In genomic region chr13:108338076-108338836, GRCm38 (mm10) we compare ENCODE assay signal across 18 mouse cellular contexts. TPM values are rescaled to one million over a fixed set of nuclear protein-coding genes. Genes with fewer than 3 reads are reported as not detected.
DNase-seq lines count a peak whose midpoint lies in the region; ATAC-seq and TF ChIP-seq lines count a peak whose summit lies in the region.
"Had no signal": no experiment of that assay in that cellular context is flagged by ENCODE, and none has a peak within 500 bp of the region (broad histone marks: within the 10 kb centered on the region; RNA-seq: fewer than 3 reads in every experiment).

No protein-coding gene starts in this region.

- no peak for ATAC-seq in liver, embryonic 11.5 days (replicated peaks; ENCODE audit: low FRiP score)
- ATAC-seq in stomach, postnatal 0 days (ENCODE audit: low FRiP score, low TSS enrichment): peak; percentile 85
- ATAC-seq: liver, embryonic 12.5 days; midbrain, embryonic 15.5 days had no signal

- peak; percentile 23 for DNase-seq in liver, adult 2 months (ENCODE audit: extremely low read depth, low read depth, low spot score)
- no peak for DNase-seq in liver, embryonic 11.5 days (ENCODE audit: low spot score)
- peak; percentile 46 for DNase-seq in induced T-regulatory cell, adult 2 months (ENCODE audit: low read depth)
- DNase-seq in kidney, postnatal 14 days: peak; percentile 71
- peak; percentile 69 for DNase-seq in stomach, postnatal 0 days (ENCODE audit: low spot score)
- DNase-seq in c-Kit-positive CD71-positive TER-119-positive erythroid progenitor cells, embryonic 14.5 days (ENCODE audit: low spot score): no peak
- DNase-seq in urinary bladder, postnatal 14 days (ENCODE audit: low spot score): no peak
- DNase-seq: adrenal gland, postnatal 10 days; cerebellum, adult 2 months; gastrocnemius, postnatal 10 days; layer of hippocampus, postnatal 36 days; right cerebral cortex, adult 18-20 months; spleen, adult 18-20 months; thymus, postnatal 14 days had no signal

- peaks cover 4% of the 10 kb centered on the region; the same call in 1 of the 2 replicates for H3K4me1 ChIP-seq in liver, adult 2 months (ENCODE audit: control insufficient read depth, insufficient read depth, low read length)
- no peaks in the 10 kb centered on the region for H3K4me1 ChIP-seq in liver, embryonic 11.5 days (replicated peaks; ENCODE audit: control insufficient read depth, insufficient read depth, low read length)
- no peaks in the 10 kb centered on the region for H3K4me1 ChIP-seq in stomach, postnatal 0 days (replicated peaks; ENCODE audit: control insufficient read depth, insufficient read depth)
- H3K4me1 ChIP-seq: hindbrain, embryonic 15.5 days; midbrain, embryonic 15.5 days had no signal

- TF ChIP-seq POLR2A in liver, adult 2 months (IDR thresholded peaks at IDR 0.05; ENCODE audit: extremely low read depth, insufficient read depth, low read length): no peak

- WGBS in liver, adult 2 months: 31% methylated on average over 7 of the region's 7 CpGs
- WGBS in liver, embryonic 11.5 days: 79% methylated on average over 7 of the region's 7 CpGs
- WGBS in stomach, postnatal 0 days: 50% methylated on average over 7 of the region's 7 CpGs

- H3K36me3 ChIP-seq in liver, adult 2 months (ENCODE audit: control insufficient read depth, insufficient read depth, low read length): no peaks in the 10 kb centered on the region
- H3K36me3 ChIP-seq in liver, embryonic 11.5 days (ENCODE audit: control insufficient read depth, insufficient read depth, low read length): no peaks in the 10 kb centered on the region
- H3K36me3 ChIP-seq in stomach, postnatal 0 days (ENCODE audit: control insufficient read depth, insufficient read depth, low read length): no peaks in the 10 kb centered on the region
- H3K36me3 ChIP-seq: hindbrain, embryonic 15.5 days; liver, embryonic 12.5 days; midbrain, embryonic 15.5 days had no signal

- no peak overlapping the region for H3K4me3 ChIP-seq in liver, adult 2 months (ENCODE audit: insufficient read depth, low read depth, low read length)
- no peak overlapping the region for H3K4me3 ChIP-seq in liver, embryonic 11.5 days (ENCODE audit: low read depth, low read length)
- no peak overlapping the region for H3K4me3 ChIP-seq in stomach, postnatal 0 days (ENCODE audit: low read depth, low read length)
- H3K4me3 ChIP-seq: hindbrain, embryonic 15.5 days; liver, embryonic 12.5 days; megakaryocyte, embryonic 14.5 days; midbrain, embryonic 15.5 days had no signal

- no peak overlapping the region for H3K4me2 ChIP-seq in liver, embryonic 11.5 days
- H3K4me2 ChIP-seq in stomach, postnatal 0 days (replicated peaks; ENCODE audit: low read depth): no peak overlapping the region
- H3K4me2 ChIP-seq: hindbrain, embryonic 15.5 days; liver, embryonic 12.5 days; midbrain, embryonic 15.5 days had no signal

- no peaks in the 10 kb centered on the region for H3K79me2 ChIP-seq in liver, adult 2 months (ENCODE audit: control insufficient read depth, insufficient read depth, low read length)

- TF ChIP-seq EP300 in stomach, postnatal 0 days (optimal IDR thresholded peaks at IDR 0.05): no peak

- H3K9me3 ChIP-seq in liver, embryonic 11.5 days (ENCODE audit: control insufficient read depth, low read length): no peaks in the 10 kb centered on the region
- no peaks in the 10 kb centered on the region for H3K9me3 ChIP-seq in stomach, postnatal 0 days (ENCODE audit: control insufficient read depth, low read length)
- H3K9me3 ChIP-seq: hindbrain, embryonic 15.5 days; liver, embryonic 12.5 days; megakaryocyte, embryonic 14.5 days; midbrain, embryonic 15.5 days had no signal

- H3K27me3 ChIP-seq in liver, adult 2 months (ENCODE audit: control insufficient read depth, insufficient read depth, low read length): no peaks in the 10 kb centered on the region
- no peaks in the 10 kb centered on the region for H3K27me3 ChIP-seq in liver, embryonic 11.5 days (replicated peaks; ENCODE audit: control insufficient read depth, insufficient read depth, low read length)
- no peaks in the 10 kb centered on the region for H3K27me3 ChIP-seq in stomach, postnatal 0 days (ENCODE audit: control insufficient read depth, insufficient read depth, low read length)
- H3K27me3 ChIP-seq: hindbrain, embryonic 15.5 days; liver, embryonic 12.5 days; megakaryocyte, embryonic 14.5 days; midbrain, embryonic 15.5 days had no signal

- no peak overlapping the region for H3K9ac ChIP-seq in liver, adult 2 months (ENCODE audit: low read depth, low read length)
- no peak overlapping the region for H3K9ac ChIP-seq in liver, embryonic 11.5 days (ENCODE audit: low read depth, low read length)
- H3K9ac ChIP-seq in stomach, postnatal 0 days (ENCODE audit: low read length): no peak overlapping the region
- H3K9ac ChIP-seq: hindbrain, embryonic 15.5 days; liver, embryonic 12.5 days; midbrain, embryonic 15.5 days had no signal

- H3K27ac ChIP-seq in liver, adult 2 months (replicated peaks; ENCODE audit: insufficient read depth, low read depth, low read length): no peak overlapping the region
- no peak overlapping the region for H3K27ac ChIP-seq in liver, embryonic 11.5 days (ENCODE audit: low read depth, low read length)
- no peak overlapping the region for H3K27ac ChIP-seq in stomach, postnatal 0 days (replicated peaks)
- H3K27ac ChIP-seq: hindbrain, embryonic 15.5 days; liver, embryonic 12.5 days; midbrain, embryonic 15.5 days had no signal

- no peak for TF ChIP-seq CTCF in liver, adult 2 months (IDR thresholded peaks at IDR 0.05; ENCODE audit: low read depth, low read length)
- no peak for TF ChIP-seq CTCF in stomach, postnatal 0 days (IDR thresholded peaks at IDR 0.05; ENCODE audit: low read depth)

RNA-seq across cellular contexts. Expression of gene Depdc1b, which starts 22.1 kb away (rescaled TPM):
- 0.28 and 0.40 TPM in 2 replicates for total RNA-seq in liver, adult 2 months (2014; rRNA removed)
- polyA plus RNA-seq in liver, adult 2 months (2012; rRNA removed): 0.14 TPM in 1 of 2 replicates, not detected in the other
- polyA plus RNA-seq in liver, embryonic 11.5 days (2014; fragmentation: Nextera tagmentation; extraction: Ambion mirVana): 13.5 and 14.9 TPM in 2 replicates
- 1.2 and 1.5 TPM in 2 replicates for polyA plus RNA-seq in stomach, postnatal 0 days (2015; fragmentation: Nextera tagmentation; extraction: Ambion mirVana)

Comparison
In these comparisons a context has a peak if more than half of its experiments do, and no peak if none do; other contexts are left out.
1. DNase-seq: peak in liver, adult 2 months (single experiment), induced T-regulatory cell, adult 2 months (single experiment), kidney, postnatal 14 days (single experiment) and stomach, postnatal 0 days (single experiment); none in liver, embryonic 11.5 days (single experiment), c-Kit-positive CD71-positive TER-119-positive erythroid progenitor cells, embryonic 14.5 days (single experiment) and urinary bladder, postnatal 14 days (single experiment).